Mouse (Mus musculus): ENCODE results near the gene Ergic1.
A peak's percentile ranks its signal among the peaks of the same experiment; 100 is the strongest.

The Ergic1 gene

DNA sequence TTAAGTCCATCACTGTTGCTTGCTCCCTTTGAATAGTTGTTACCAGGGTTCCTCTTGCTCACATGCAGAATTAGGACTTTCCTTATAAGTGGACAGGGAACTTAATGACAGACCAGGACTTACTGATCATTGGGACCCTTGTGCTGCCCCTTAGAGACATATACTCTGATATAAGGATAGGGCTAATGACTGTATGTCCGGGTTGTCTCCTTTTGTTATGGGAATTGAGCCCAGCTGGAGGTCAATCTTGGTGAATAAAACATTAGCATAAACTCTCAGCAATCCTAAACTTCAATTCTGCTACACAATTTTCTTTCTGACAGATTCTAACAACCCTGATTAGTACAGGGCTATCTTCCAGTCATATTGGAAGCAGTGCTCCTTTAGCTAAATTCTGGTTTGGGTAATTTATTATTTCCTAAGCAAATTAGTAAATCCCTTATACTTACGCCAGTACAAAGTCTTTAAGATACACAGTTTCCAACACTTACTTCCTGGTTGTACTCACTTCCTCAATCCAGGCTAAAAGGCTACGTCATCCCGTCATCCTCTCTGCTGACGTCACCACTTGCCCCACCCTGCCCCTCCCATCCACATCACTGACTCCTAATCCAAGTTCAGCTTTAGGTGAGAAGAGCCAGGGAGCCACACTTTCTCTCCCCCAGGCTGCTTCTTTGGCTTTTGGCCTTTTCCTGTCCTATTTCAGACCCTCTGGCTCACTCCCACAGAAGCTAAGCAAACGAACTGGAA lies 23.4 kb upstream of the Ergic1 start:
- peak; percentile 91 for DNase-seq (ENCODE audit: low read depth, low spot score)

DNA sequence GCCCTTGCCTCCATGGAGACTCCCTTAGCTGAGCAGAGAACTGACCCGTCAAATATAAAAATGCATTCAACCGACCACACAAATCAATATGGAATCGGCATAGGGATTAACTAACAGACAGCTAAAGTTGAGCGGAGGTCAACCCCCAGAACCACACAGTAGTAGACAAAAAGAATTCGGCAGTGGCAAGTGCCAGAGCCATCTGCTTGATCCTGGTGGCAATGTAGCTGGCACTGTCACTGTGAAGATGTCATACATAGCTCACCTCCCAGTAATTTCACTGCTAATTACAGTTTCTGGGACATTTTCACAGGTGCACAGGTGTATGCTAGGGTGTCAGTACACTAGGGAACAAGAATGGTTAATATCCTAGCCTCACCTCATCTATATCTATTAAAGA lies 21.2 kb upstream of the Ergic1 start:
- no peak for DNase-seq (ENCODE audit: low read depth, low spot score)

DNA sequence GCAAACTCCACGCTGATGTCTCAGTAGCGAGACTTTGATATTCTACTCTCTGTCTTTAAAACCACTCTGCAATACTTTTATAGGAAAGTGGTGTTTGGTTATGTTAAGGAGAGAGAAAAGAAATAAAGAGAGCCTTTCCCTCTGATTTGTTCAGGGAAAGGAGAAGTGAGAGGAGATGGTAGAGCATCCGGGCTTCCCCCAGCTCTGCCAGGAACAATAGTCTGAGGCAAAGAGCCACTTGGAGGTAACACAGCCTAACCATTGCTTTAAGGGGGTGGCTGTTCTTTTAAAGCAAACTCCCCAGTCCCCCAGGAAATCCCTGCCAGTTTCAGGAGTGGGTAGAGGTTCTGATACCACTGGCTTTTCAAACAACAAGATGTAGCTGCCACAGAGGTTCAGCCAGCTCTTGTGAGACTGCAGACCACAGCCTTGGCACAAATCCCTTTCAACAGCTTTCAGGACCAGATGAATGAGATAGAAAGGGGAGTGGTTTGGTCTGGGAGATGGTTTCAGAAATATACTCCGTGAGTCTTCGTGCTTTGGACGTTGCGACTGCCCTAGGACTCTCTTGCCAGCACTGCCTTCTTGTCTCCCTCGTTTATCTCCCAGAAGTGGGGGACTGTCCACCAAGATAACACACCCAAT lies 16.8 kb upstream of the Ergic1 start:
- peak; percentile 43 for DNase-seq (ENCODE audit: low read depth, low spot score)

- DNase-seq (ENCODE audit: low read depth, low spot score) = no peak
Observed at GRCm38 (mm10) chr17:26547771-26548170, 13.5 kb upstream of the Ergic1 start.

GRCm38 (mm10) chr17:26548566-26548965 lies 12.7 kb upstream of the Ergic1 start:
- no peak for DNase-seq (ENCODE audit: low read depth, low spot score)

GRCm38 (mm10) chr17:26549148-26549809 lies 12.0 kb upstream of the Ergic1 start:
- no peak for DNase-seq (ENCODE audit: low read depth, low spot score)

DNA sequence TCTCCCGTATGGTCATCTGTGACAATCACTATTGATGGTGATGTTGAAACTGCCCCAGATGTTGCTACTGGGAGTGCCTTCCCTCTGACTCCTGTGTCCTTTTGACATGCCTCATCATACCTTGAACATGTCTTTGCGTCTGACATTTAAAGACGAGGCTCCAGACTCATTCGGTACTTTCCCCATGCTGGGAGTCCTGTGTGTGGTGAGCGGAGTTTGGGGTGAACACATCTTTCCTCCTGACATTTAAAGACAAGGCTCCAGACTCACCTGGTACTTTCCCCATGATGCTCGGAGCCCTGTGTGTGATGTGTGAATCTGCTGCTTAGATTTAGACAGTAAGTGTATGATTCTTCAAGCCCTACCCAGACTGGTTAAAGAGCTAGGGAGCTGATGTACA lies 10.2 kb upstream of the Ergic1 start:
- DNase-seq (ENCODE audit: low read depth, low spot score) = no peak

- no peak for DNase-seq (ENCODE audit: low read depth, low spot score)
Observed at GRCm38 (mm10) chr17:26553033-26553432, 8.3 kb upstream of the Ergic1 start.

DNA sequence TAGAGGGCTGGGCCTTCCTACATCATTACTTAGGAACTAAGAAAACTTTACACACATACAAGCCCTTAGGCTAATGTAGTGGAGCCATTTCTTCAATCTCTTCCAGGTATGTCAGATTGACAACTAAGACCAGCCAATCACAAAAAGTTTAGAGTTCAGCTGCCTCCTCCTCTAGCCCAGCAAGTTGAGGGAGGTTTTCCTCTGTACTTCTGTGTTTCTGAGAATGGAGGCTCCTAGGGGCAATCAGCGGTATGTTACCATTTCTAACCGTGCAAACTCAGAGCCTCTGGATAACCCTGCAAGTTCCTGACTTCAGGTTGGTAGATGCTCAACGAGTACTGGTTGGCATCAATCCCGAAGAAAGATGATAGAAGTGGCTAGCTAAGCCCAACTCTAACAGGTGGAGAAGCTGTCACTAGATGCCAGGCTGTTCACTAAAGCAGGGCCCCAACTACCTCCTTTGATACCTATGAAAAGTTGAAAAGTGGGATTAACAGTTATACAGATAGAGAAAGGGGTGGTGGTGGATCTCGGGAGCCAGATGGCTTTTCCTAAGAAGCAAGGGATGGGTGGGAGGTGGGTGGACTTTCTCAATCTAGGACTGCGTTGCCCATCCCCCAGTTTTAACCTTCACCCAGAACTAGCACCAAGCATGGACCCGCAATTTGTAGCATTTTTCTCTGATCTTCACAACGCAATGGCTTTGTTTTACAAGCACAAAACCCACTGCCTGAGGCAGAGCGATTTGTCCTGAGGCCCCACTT lies 581 bp upstream of the Ergic1 start:
- DNase-seq (ENCODE audit: low read depth, low spot score) = peak; percentile 79

DNA sequence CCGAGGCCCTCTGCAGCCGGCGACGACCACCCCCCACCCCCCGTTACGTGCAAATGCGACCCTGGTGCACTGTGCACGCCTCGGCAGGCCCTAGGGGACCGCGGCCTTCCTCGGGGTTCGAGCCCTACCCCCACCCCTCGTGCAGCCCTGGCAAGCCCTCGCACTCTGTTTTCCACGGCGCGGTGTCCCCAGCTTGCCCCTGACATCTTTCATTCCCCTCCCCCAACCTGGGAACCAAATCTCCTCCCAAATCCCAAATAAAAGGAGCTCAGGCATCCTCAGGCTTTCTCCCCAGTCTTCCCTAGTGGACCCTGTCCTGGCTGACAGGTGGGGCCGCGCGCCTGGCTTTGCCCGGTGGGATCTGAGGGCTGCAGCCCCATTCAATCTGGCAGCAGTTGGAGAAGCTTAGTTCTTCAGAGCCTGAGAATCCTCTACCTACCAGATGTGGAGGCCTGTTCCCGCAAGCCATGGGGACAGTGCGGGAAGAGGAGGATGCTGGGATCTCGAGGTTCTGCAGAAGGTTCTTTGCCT lies 427 bp downstream of the Ergic1 start, which contains the start of gene Dusp1:
TSS of gene Dusp1 (minus strand) at position 478 of the 531 bp plus-strand sequence.
- DNase-seq (ENCODE audit: low read depth, low spot score) = no peak

DNA sequence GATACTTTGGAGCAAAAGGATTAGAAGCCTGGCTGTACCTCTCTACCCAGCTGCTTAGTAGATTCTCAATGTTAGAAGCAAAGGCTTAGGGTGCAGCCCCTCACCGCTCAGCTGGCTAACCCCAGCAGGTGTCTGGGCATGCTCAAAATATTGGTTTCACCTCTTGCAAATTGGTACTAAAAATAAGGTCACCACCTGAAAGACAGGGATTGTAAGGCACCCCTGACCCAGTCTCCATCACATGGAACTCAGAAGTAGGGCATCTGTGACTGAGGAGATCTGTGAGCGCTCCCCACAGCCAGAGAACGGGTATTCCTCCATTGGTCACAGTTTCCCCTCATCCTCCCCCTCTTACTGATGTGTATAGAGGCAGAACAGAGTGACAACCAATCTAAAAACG lies 1.0 kb downstream of the Ergic1 start:
- peak; percentile 76 for DNase-seq (ENCODE audit: low read depth, low spot score)

GRCm38 (mm10) chr17:26563476-26563875 lies 2.2 kb downstream of the Ergic1 start:
- no peak for DNase-seq (ENCODE audit: low read depth, low spot score)

- DNase-seq (ENCODE audit: low read depth, low spot score) = no peak
Observed at GRCm38 (mm10) chr17:26564439-26564838, 3.1 kb downstream of the Ergic1 start.

DNA sequence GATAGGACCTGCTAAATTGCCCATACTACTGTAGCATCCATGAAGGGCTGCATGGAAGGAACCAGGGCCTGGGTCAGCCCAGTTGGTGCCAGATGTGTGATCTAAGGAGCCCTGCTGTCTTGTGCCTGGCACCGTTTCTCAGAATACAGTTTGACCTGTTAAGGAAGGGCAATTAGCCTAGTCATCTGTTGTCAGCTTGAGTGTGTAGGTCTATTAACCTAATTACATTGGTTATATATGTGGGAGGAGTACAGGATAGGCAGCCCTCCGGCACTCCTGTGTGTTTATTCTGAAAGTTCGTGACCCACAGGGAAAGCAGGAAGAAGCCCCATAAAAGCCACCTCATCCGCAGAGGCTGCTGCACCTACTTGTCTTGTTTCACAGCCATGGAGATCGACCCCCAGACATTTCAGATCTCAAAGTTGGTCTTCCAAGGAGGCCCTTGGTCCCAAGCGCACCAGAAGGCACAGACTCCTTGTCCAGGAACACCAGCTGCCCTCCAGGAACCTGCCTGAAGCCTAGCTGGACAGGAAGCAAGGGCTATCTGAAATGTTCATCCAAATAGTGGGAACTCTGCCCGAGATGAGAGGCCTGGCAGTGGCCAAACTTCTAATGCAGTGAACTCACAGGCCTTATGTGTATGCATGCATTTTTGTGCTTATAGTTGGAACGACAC lies 6.0 kb downstream of the Ergic1 start:
- no peak for DNase-seq (ENCODE audit: low read depth, low spot score)

DNA sequence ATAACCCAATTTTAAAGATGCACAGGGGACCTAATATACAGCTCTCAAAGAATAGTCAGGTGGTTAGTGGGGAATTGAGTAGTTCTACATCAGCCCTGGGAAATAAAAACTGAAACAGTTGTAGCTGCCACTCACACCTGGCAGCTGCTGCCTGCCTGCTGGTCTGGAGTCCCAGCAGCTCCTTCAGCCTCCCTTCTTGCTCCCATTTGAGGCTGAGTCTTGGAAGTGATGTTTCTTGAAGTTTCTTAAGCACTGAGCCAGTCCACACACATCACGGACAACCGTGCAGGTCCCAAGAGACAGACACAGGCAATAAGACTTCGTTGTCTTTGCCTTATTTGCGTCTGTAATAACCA lies 6.5 kb downstream of the Ergic1 start:
- no peak for DNase-seq (ENCODE audit: low read depth, low spot score)

- no peak for DNase-seq (ENCODE audit: low read depth, low spot score)
Observed at GRCm38 (mm10) chr17:26569594-26570350, 8.5 kb downstream of the Ergic1 start.

- no peak for DNase-seq (ENCODE audit: low read depth, low spot score)
Observed at GRCm38 (mm10) chr17:26570651-26571118, 9.4 kb downstream of the Ergic1 start.

DNA sequence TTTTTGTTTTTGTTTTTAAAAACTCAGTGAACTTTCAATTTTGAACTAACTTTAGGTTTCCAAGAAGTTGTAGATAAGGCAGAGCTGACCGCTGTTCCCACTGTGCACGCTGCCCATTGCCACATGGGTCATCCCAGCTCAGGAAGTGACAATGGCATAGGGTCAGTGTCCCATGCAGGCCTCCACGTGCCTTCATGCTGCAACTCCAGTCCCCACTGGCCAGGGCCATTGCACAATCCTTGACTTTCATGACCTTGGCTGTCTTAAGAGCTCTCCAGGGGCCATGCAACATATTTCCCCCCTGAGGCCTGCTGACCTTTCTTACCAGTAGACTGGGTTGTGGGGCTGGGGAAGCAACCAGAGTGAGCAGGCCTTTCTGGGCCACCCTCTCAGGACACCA lies 10.1 kb downstream of the Ergic1 start:
- DNase-seq (ENCODE audit: low read depth, low spot score) = no peak

DNA sequence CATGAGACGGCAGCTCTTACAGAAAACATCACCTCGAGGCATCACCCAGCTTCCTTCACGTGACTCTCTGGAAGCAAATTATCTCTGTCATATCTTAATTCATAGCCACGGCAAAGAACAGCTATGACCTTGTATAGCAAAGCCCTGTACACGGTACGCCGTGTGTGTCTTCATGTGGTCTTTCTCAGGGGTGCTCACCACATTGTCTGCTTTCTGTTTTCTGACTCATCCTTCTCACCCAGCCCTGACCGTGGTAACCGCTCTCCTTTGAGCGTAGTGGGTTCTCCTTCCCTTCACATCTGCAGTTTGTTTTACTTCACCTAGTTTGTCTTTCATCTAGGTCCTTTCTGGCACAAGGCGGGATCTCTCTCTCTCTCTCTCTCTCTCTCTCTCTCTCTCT lies 11.0 kb downstream of the Ergic1 start:
- no peak for DNase-seq (ENCODE audit: low read depth, low spot score)

GRCm38 (mm10) chr17:26574118-26574517 lies 12.8 kb downstream of the Ergic1 start:
- no peak for DNase-seq (ENCODE audit: low read depth, low spot score)

Measured in A20 (cell line).